Mouse (Mus musculus) spleen, postnatal 4 days (tissue): ENCODE results near the gene Med10.

ENCODE experiments used
- DNase-seq, 2 experiments: peaks; one replicate each; pipeline ENCODE4 v3.0.0; 2022; ENCODE audit warnings: low spot score in 2 of 2

Gene Med10

DNA sequence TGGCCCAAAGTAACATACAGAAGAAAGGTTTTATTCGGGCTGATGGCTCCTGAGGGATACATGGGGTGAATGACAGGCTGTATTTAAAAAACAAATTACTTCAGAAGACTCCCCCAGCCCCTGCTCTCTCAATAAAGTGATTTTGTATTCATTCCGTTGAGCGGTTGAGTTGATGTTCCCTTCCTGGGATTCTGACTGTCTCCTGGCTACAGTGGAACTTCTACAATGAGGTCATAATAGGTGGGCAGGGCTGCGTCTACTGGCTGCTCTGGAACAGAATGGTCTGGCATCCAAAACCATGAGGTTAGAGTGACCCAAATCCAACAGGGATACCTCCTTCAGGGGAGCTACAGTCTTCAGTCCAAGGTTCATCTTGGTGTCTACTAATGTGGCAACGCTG lies at the start of gene Med10:
Med10 (plus strand) TSS at position 301 of the 400 bp plus-strand sequence.
- DNase-seq: no peak

DNA sequence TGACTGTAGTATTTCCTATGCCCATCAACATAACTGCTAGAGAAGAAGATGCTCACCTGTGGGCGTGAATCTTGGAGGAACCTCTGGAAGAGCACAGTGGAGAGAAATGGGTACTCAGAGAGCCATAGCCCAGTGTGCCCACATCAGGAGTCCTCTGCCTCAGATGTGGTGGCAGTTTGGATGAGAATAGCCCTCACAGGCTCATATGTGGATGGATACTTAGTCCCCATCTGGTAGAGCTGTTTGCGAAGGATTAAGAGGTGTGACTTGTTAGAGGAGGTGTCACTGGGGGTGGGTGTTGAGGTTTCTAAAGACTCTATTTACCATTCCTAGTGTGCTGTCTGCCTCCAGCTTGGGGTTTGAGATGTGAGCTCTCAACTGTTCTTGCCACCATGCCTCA lies 49.3 kb upstream of the Med10 start:
- no peak for DNase-seq

DNA sequence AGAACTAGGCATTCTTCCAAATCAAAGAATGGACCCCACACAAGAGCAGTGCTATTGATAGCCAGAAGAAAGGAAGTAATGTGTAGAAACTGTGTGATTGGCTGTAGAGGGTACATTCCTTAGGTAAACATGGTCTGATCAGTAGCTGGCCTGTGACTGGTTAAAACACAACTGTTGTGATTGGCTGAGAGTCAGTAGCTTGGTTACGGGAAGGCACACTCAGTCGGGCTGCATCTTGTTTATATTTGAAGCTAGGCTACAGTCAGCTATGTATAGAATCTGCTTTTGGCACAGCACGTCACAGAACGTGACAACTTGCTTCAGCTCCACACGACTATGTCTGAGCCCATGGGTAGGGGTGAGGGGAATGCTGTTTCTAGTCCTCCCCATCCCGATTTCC lies 43.2 kb upstream of the Med10 start:
- no peak for DNase-seq

DNA sequence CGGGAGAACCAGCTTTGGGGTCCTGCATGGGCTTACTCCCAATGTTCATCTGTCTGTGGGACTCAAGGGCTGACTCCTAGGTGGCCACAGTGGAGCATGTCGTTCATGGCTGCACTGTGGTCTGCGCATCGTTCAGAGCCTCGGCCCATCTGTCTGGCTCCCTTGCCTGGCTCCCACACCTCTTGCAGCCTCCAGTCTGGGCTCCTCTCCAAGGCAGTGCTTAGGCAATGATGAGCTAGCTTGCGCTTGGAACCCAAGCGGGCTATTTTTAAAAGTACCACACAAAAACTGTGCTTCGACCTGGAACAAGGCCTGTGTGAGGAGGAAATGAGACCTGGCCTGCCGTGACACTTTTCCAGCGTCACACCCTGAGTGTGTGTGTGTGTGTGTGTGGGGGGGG lies 40.8 kb upstream of the Med10 start:
- DNase-seq: no peak

DNA sequence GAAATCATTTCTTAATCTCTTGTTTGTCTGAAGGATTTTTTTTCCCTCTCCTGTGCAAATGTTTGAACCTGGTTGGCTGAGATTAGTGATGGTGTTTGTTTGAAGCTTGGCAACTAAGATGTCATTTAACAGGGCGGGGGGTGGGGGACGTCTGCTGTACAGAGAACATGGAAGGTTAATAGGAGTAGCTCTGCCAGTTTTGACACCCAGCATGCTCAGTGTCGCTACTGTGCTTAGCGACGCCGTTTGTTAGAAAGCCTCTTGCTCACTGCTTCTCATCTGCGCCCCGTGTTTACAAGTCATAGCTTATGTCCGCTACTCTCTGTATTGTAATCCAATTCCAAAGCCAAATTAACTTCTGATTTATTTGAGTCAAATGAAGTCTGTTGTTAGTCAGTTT lies 37.5 kb upstream of the Med10 start:
- DNase-seq: no peak

DNA sequence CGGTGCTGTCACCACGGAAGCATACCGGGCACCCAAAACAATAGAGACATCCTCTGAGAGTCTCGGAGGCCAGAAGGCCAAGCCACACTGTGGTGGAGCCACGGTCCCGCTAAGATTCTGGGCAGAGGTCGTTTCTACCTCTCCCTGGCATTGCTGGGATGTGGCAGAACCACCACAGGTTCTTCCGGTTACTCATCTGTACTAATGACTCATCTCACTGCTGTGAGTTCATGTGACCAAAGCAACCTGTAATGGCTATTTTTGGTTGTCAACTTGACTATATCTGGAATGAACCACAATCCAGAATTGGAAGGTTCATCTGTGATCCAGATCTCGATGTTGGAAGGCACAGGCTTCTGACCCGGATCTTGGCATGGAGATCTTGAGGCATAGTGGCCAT lies 34.0 kb upstream of the Med10 start:
- no peak for DNase-seq

DNA sequence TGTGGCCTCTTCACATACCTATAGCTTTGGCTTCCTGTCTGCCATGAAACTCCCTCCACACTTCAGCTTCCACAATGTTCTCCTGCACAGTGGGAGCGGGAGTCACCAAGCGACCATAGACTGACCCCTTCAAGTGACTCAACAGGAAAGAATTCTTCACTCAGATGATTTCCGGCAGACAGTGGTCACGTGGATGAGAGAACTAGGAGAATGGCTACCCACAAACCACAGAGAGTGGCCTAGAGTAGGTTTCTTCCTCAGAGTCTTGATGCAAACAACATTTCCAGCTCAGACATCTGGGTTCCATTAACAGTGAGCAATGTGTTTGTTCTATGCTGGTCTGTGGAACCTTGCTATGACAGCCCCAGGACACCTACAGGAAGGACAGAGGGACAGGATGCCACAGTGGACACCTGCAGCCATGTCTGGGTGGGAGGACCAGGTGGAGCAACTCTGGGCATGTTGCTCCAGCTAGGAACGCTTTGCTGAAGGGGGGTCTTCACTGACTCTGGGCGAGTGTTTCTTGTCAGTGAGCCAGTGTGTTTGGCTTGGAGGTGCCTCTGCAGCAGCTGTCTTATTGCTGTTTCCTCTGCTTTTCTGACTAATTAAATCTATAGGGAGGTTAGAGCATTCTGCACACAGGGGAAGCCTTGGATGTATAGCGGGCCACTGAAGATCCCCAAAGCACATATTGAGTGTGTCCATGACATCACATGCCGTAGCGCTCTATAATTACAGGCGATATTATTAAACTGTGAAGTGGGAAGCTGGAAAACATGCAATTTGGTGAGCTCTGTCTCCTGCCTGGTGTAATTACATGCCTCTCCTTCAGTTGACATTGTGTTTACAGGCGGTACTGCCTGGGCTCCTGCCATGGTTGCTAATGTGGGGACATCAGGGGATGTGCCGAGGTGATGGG lies 31.4 kb upstream of the Med10 start:
- no peak for DNase-seq

DNA sequence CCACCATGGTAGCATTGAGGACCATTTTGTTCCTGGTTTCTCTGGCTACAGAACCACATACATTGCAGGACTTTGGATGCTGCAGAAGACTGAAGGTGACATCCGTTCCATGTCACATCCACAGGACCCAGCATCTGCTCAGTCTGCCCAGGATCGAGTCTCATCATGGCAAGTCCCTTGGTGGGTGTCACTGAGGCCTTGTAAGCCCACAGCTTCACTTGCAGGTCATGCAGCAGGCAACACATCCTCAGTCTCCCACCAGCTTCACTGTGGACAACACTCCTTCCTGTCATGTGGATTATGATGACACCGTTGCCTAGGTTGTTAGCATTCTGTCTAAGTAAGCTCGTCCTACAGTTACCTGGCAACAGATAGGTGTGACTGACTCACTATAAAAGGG lies 29.8 kb upstream of the Med10 start:
- no peak for DNase-seq

DNA sequence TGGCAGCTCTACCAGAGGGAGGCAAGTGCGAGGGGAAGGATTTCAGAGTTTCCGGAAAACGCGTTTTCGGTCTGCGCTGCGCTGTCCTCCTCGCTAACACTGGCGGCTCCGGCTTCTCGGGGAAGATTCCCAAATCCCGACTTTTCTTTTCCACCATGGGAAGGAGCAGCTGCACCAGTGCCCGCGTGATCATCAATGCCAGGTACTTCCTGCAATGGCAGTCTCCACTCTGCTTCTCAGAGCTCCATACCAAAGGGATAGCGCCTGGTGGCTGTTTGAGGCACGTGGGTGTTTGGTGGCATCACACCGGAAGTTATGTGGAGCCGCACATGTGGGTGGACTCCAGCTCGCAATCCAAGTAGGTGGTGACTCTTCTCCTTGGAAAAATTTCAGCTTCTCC lies 24.0 kb upstream of the Med10 start:
- DNase-seq: no peak

DNA sequence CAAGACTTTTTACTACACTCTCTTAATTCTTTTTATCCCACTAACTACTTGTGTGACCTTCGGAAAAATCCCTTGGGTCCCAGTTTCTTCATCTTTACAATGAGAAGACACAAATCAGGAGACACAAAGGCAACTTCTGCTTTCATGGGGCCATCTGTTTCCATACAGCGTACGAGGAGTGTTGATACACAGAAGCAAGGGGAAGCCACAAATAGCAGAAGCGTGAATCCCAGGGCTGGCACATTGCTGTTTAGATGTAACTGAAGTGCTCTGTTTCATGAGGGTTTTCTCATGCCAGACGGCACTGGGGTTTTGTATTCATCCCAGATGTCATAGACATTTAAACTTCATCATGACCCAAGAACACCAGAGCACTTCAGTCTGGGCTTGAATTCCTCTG lies 13.5 kb upstream of the Med10 start:
- no peak for DNase-seq

DNA sequence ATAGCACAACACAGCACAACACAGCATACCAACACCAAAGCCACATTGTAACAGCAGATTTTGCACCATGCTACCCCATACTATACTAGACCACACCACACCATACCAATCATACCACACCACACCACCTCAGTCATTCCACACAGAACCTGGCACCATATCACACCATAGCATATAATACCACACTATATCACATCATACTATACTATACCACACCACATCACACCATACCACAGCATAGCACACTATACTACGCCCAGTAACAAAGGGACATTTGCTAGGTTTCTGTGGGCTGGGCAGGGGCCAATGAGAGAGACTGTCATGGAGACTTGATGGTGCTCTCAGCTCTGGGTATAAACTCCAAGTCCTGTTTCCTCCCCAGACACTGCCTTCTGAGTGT lies 10.4 kb upstream of the Med10 start:
- DNase-seq: no peak

DNA sequence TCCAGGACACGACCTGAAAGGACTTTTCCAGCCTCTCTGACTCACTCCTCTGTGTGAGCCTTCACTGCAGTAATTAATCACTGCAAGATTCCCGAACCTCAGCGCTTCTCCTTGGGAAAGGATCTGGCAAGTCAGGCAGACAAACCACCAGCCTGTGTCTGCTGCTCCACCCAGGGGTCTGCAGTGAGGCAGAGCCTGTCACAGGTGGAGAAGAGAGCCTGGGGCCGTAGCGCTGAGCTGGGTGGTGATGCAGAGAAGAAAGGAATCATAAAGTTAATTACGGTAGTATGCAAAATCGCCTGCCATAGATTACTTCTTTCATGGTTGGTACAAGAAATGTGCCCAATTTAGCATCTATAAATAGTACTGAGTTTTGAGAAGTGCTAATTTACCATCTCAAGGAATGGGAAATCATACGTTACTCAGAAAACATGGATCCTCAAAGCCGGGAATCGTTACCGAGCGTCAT lies 9.6 kb upstream of the Med10 start:
- no peak for DNase-seq

DNA sequence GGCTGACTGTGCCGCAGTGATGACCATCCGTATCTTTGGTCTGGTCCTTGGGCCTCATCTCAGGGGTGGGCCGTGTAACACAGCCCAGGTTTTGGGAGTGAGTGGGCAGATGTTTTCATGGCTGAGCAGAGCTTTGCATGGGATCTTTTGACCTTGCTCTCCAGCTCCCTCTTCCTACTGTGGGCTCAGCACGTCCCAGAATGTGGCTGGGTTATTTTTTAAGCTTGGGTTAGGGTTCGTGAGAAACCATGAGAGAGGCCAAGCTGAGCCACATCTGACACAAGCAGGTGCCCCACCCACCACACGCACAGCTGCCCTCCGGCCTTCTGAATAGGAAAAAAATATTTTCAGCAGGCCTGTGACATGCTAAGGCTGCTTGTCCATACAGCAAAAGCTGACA lies 7.4 kb upstream of the Med10 start:
- DNase-seq: no peak

DNA sequence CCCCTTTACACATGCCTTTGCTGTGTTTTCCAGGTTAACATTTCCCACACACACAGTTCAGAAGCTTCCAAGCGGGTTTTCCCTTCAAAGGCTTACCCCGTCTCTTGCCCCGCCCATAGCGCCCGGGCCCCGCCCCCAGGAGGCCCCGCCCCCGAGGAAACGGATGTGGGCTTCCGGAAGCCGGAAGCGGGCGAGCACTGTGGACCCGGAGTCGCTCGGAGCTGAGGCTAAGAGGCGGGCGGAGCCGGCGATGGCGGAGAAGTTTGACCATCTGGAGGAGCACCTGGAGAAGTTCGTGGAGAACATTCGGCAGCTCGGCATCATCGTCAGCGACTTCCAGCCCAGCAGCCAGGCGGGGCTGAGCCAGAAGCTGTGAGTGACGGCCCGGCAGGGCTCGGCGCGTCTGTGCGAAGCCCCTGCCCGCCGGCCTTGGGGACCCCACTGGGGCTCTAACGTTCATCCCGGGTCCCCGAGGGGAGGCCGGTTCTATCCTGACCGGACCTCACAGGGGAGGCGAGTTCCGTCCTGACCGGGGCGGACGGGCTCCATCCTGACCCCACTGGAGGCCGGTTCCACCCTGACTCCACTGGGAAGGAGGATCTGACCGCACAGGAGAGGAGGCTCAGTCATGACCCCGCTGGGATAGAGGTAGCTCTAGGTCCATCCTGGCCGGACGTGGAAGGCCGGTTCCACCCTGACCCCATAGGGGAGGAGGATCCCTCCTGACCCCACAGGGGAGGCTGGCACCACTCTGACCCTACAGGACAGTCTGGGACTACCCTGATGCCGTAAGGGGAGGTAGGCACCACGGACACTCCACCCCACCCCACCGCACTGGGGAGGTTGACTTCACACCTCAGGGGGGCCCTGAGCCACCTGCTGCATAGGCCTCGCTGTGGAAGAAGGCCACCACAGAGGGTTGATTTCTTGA lies 7.8 kb downstream of the Med10 start:
- peak; percentile 86 to 94 for DNase-seq

DNA sequence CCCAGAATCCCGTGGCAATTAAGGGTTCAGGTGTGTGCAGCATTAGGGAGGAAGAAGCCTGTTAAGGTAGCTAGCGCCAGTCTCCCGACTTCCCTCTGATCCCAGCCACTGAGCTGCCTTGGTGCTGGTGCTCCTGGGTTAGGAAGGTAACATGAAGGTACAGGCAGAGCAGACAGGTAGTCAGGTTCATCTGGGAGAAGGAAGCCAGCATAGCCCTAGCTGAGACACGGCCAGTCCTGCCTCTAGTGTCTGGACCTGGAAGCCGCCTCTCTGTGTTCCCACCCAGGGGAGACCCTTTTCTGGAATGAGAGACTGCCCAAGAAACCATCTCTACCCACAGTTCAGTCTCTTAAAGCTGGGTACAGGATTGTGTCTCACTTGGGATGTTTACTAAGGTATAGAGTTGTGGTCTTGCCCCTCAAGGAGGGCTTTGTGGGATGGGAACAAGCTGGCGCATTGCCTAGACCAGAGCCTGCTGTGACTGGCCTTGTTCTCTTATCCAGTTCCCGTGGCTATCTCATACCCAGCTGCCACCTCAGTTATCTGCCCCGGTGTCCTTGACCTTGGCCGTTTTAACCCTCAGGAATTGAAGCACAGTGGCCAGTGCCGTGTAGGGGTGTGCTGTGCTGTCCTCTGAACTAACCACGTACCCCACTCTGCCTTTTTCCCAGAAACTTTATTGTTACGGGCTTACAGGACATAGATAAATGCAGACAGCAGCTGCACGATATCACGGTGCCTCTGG lies 8.9 kb downstream of the Med10 start:
- DNase-seq: no peak

DNA sequence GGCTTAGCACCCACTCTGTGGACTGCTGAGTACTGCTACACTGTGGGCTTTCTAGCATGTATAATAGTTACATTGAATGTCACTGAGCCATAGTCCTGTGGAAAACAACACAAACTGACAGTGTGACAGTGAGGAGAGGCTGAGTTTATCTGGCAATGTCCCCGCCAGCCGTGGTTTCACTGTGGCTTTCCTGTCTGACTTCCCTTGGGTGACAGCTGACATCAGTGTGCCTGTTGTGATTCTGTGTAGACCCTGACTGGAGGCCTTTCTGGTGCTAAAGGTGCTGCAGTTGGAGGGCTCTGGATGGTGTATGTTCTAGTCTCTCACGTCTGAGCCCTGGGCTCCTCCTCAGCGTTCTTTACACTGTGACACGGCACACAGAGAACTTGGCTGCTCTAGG lies 11.7 kb downstream of the Med10 start:
- DNase-seq: no peak

DNA sequence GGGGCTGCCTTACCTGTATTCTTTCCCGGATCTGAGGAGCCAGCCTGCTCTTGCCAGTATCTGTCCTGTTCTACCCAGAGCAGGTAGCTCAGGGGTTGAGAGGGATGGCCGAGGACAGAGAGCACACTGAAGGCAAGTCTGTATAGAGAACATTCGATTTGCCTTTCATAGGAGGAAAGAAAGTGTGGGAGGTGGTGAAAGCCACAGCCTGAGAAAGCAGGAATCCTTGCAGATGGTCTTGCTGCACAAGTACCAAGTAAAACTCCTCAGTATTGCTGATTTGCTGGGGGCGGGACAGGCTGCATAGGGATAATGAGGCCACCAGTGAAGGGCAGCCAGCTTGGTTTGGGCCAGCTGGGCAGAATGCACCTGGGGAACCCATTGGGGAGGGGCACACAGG lies 16.1 kb downstream of the Med10 start:
- no peak for DNase-seq

DNA sequence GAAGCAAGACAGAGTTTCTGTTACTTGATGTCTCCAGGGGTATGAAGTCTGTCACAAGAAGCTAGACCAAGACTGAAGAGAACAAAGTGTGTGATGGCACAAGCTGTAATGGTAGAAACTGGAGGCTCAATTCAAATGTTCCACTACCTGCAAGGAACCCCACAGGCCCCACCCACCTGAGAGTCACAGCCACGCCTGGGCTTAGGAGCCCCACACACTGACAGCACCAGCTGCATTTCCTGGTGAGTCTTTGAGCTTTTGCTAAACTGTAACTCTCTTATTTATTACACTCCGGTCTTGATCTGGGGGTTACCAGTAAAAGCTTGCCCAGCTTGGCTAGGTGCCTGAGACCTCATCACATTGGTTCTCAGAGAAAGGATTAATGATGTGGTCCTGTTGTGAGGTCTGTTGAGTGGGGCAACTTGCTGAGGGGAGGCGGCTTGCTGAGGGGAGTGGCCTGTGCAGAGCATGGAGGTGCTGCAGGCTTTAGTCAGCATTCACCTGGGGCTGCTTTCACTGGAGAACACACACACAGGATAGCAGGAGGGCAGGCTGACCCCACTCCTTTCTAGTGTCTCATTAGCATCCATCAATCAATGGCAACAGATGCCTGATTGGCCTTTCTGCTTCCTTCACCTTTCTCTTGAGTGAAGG lies 19.1 kb downstream of the Med10 start:
- DNase-seq: no peak

DNA sequence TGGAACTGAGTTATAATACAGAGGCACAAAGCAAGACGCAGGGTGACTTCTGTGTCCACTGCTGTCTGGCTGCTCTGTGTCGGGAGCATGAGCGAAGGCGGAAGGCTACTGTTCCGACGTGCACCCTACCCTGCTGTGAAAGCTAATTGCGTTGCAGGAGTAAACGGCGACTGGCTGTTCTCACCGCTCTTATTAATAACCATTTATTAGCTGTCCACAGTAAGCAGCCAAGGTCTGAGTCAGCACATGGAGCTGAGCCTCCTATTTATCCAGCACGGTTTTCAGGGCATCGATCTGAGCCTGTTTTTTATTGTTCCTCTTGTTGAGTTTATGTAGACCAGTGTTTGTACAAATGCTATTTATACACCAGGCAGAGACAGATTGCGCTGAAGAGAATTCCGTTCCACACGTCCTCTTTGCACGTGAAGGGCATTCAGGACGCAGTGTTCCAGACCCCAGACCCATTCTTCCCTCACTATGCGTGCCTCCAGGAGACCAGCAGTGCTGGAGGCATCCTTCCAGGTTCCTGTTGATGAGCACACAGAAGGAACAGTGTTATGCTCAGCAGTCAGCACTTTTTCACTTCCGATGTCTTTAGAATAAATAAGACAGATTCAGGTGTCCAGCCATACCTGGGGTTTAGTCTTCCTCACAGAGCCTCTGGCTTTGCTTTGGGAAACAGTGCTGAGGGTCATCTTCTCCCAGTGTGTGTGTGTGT lies 21.9 kb downstream of the Med10 start:
- no peak for DNase-seq

DNA sequence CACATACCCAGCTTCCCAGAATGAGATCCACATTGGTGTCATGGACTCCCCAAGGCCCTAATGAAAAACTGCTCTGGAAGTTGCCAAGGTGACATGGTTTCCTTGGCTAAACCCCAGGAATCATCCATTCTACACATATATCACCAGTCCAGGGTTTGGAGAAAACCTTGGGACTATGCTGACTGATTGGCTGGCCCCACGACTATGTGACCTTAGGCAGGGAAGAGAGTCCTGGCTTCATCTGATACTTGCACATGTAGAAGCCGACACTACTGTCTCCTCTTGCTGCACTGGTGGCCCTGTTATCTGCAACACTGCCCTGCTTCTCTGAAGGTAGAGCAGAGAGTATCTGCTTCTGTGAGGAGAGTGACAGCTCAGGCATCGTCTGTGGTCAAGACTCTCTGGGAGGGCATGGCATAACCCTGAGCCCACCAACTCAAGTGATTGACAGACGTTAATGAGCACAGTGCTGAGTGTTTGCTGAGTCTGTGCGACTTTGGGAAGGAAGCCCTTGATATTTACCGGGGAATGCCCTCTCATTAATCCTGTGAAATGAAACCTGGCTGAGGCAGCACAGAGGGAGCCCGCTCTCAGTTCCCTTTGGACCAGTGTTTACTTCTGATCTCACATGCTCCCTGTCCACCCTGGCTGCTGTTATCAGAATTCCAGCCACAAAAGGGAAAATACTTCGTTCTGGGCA lies 23.4 kb downstream of the Med10 start:
- DNase-seq: no peak
